ENCODE assay signal across 8 mouse cellular contexts in the genomic region with DNA sequence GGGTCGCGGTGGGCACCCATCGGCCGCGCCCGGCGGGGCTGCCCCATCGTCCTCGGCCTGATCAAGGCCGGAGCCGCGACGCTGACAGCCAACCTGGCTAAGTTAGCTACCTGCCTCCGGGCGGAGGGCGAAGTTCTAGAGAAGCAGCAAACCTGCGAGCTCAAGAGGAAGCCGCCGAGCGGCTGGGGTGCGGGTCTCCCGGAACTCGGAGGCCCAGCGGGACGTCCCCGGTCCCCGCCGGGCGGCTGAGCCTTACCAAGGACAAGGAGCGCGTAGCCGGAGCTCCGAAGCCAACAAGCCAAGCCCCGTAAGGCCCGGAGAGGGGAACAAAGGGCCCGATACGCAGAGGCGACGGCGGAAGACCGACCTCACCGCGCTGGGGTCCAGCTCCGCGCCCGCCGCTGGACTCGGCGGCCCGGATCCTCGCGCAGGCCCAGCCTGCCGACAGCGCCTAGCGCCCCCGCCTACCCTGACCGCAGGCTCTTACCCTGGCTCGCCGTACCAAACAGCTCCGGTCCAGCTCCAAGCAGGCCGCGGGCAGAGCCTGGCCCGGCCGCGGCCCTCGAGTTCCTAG. TPM values are rescaled to one million over a fixed set of nuclear protein-coding genes. Genes with fewer than 3 reads are reported as not detected.
DNase-seq lines count a peak whose midpoint lies in the region; ATAC-seq and TF ChIP-seq lines count a peak whose summit lies in the region.

No protein-coding gene starts in this region.

- TF ChIP-seq POLR2A in spleen, adult 2 months (IDR thresholded peaks at IDR 0.05; ENCODE audit: low read depth, low read length) = peak; percentile 15; the same call in 1 of the 2 replicates

- ATAC-seq in kidney, postnatal 0 days (replicated peaks; ENCODE audit: low FRiP score, low read depth) = peak; percentile 23
- no peak; the same call in 1 of the 2 replicates for ATAC-seq in frontal cortex, adult (ENCODE audit: low TSS enrichment)

- intact Hi-C loops in left cerebral cortex, adult 2 months (cut with DNase I) = loop anchor here (1.0 to 5.0 kb wide), 2 partner anchors 138 to 173 kb away; partner anchors contain the start of genes Ap4s1 and Strn3

- H3K4me1 ChIP-seq in kidney, postnatal 0 days (replicated peaks; ENCODE audit: insufficient read depth, low read length) = 0 out of 2 replicates have a peak, but pooled peaks cover 4% of the 10 kb centered on the region
- no peaks in the 10 kb centered on the region; the same call in 1 of the 2 replicates for H3K4me1 ChIP-seq in spleen, adult 2 months (ENCODE audit: control insufficient read depth, insufficient read depth, insufficient read length)

- H3K9me3 ChIP-seq in kidney, postnatal 0 days (replicated peaks; ENCODE audit: low read length) = no peaks in the 10 kb centered on the region

- no peaks in the 10 kb centered on the region for H3K27me3 ChIP-seq in kidney, postnatal 0 days (ENCODE audit: insufficient read depth, low read length)
- no peaks in the 10 kb centered on the region for H3K27me3 ChIP-seq in spleen, adult 2 months (ENCODE audit: control insufficient read depth, insufficient read depth, low read length)

- no peak for TF ChIP-seq CTCF in left cerebral cortex, adult 2 months (IDR thresholded peaks at IDR 0.05)
- no peak for TF ChIP-seq CTCF in kidney, postnatal 0 days (IDR thresholded peaks at IDR 0.05; ENCODE audit: low read depth)
- no peak for TF ChIP-seq CTCF in spleen, adult 2 months (IDR thresholded peaks at IDR 0.05; ENCODE audit: extremely low read depth, insufficient read depth, insufficient read length, insufficient replicate concordance)

- peak overlapping the region; percentile 78 for H3K4me2 ChIP-seq in kidney, postnatal 0 days (ENCODE audit: low read length)

- H3K4me3 ChIP-seq in left cerebral cortex, adult 2 months = peak overlapping the region; percentile 89
- peak overlapping the region; percentile 79 for H3K4me3 ChIP-seq in kidney, postnatal 0 days (replicated peaks; ENCODE audit: low read depth, low read length)
- peak overlapping the region; percentile 100 for H3K4me3 ChIP-seq in spleen, adult 2 months (ENCODE audit: extremely low read depth, insufficient read depth, insufficient read length)

- peak overlapping the region; percentile 98 for H3K27ac ChIP-seq in left cerebral cortex, adult 2 months
- peak overlapping the region; percentile 99 for H3K27ac ChIP-seq in kidney, postnatal 0 days
- H3K27ac ChIP-seq in spleen, adult 2 months (ENCODE audit: insufficient read depth, low read length) = peak overlapping the region; percentile 100

- under 1% methylated on average over 66 of the region's 66 CpGs for WGBS in kidney, postnatal 0 days
- under 1% methylated on average over 66 of the region's 66 CpGs for WGBS in spleen, adult 2 months

- 0 out of 2 replicates have a peak, but pooled peaks cover 3% of the 10 kb centered on the region for H3K36me3 ChIP-seq in kidney, postnatal 0 days (ENCODE audit: insufficient read depth, low read length)
- H3K36me3 ChIP-seq in spleen, adult 2 months (ENCODE audit: control insufficient read depth, insufficient read depth, low read length) = peaks cover 8% of the 10 kb centered on the region

- peak overlapping the region; percentile 97 for H3K9ac ChIP-seq in kidney, postnatal 0 days (ENCODE audit: low read depth, low read length)

- DNase-seq in left cerebral cortex, adult 2 months (ENCODE audit: extremely low spot score in 1 of 2, low spot score in 2 of 2) = no peak
- DNase-seq in left cerebral cortex, adult 11 months (ENCODE audit: low spot score) = no peak
- peak; percentile 49 for DNase-seq in adipocyte (ENCODE audit: low spot score)
- DNase-seq in forelimb bud, embryonic 11.5 days (ENCODE audit: low read depth, low spot score) = peak; percentile 44
- DNase-seq in kidney, postnatal 0 days (ENCODE audit: low spot score) = peak; percentile 61
- peak; percentile 65 for DNase-seq in lung, postnatal 36 days
- peak; percentile 35 to 76 for DNase-seq in spleen, adult 2 months (ENCODE audit: low read depth in 1 of 2, low spot score in 2 of 2)

RNA-seq across cellular contexts. Expression of gene Hectd1, which starts 0.5 kb away (rescaled TPM):
- total RNA-seq in left cerebral cortex, adult 2 months (2021) = 10 to 100 TPM; 81.2 to 88.4 TPM
- polyA plus RNA-seq in kidney, postnatal 0 days (2015; fragmentation: Nextera tagmentation; extraction: Ambion mirVana) = 28.1 and 30.9 TPM in 2 replicates
- 11.1 and 12.8 TPM in 2 replicates for polyA plus RNA-seq in spleen, adult 2 months (2012; rRNA removed)

Comparison
In these comparisons a context has a peak if more than half of its experiments do, and no peak if none do; other contexts are left out.
1. DNase-seq: peak in adipocyte (single experiment), forelimb bud, embryonic 11.5 days (single experiment), kidney, postnatal 0 days (single experiment), lung, postnatal 36 days (single experiment) and spleen, adult 2 months (2 of 2); none in left cerebral cortex, adult 2 months (0 of 2) and left cerebral cortex, adult 11 months (single experiment).
2. Peak in every context shown above with its lines, with median percentiles within 50 percentile points of each other: H3K27ac ChIP-seq and H3K4me3 ChIP-seq.